Mouse (Mus musculus): Measurements from ENCODE around the gene Il1a.

Il1a gene

DNA sequence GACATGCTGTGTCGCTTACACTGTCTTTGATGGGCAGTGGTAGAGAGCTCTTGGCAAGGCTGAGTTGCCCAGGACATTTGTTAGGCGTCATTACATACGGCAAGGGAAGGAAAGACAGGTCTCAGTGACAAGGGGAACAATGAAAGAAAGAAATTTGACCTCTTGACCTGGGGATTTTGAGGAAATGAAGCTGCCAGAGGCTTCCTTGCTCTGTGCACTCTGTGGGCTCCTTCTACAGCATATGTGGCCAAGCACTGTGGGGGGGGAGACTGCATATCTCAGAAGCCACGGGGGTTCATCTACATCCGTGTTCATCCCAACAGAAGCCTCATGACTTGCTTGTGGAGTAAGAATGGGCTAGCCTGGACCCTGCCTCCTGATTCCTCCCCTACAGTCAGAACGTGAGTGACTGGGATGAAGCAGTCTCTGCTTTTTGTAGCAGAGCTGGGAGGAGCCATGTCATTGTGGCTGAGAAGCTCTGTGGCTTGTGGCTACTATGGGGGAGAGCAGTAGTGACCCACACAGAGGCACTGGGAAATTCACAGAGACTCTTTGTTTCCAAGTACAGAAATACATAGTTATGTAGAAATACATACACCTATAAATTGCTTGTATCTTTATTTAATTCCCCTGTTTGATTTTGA is 48.5 kb downstream of the Il1a start:
- no peak for DNase-seq

DNA sequence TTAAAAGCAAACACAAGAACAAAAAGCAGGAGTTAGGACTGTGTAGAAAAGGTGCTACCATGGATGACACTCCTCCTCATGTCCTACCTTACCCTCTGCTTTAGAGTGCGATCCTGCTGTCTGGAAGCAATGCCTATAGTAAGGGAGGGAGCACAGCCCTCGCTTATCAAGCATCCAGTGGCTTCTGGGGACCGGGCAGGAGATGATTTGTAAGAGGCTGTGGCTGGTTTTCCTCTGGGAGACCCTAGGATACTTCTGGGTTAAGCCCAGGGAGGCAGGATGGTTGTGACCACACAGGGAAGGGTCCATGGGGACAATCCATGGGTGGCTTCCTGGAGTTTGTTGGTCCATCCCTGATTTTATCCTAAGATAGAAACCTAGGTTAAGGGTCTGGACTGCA is 49.1 kb downstream of the Il1a start:
- no peak for DNase-seq

DNA sequence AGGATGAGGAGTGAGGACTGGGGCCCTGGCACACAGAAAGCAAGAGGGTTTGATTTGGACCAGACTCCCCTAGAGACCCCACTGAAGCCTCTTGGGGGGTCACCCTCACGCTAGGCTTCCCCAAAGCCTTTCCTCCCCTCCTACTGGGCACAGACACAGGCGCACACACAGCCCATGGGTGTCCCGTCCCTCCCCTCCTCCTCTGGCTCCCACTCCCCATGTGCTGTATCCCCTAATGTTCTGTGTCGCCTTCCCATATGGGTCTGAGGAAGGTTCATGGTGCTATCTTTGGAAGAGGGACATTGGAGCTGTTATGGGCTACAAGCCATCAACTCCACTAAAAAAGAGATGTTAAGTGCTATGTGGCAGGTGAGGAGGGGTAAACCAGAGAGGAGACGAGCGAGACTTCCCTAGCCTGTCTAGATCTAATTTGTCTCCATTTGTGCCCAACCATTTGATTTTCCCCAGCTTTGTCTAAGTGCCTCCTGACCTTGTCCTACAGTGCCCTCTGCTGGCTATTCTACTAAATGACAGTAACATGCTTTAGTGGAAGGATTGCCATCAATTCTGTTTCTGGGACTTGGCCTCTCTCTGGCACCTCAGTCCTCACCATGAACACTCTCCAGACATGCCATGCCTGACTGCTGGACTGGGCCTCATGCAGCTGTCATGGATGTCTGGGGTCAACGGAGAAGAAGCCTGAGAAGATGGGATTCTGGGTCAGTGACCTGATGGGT is 51.1 kb downstream of the Il1a start:
- peak; percentile 75 for DNase-seq

DNA sequence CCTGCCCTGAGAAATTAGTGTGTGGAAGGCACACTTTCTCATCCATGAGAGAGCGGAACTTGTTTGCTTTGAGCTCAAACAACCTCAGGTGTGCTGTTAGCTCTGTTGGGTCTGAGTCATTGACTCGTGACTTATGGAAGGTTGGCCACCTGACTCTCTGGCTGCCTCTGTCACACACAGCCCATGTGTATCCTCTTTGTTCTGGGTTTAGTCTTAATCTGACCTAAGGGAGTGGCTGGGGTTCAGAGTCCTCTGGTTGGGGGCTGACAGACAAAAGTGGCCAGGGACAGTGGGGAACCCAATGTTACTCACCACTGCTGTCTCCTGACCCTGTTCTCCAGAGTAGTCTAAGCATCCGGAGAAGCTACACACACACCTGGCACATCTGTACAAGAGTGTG is 51.7 kb downstream of the Il1a start:
- no peak for DNase-seq

DNA sequence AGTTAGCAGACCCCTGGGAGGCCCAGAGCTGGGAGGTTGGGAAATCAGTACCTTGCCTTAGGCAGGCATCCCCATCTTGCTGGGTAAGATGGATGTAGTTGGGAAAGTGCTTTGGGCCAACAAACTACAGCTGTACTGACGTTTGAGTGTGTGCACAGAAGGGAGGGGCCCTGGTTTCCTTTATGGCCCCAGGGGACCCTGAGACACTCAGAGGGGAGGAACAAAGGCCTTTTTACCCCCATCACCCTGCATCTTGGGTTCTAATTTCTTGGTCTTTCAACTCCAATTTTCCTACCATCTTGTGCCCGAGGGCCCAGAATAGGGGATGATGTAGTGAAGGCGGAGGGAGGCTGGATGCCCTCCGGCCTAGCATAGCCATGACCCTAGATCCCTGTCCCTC is 53.8 kb downstream of the Il1a start:
- no peak for DNase-seq

DNA sequence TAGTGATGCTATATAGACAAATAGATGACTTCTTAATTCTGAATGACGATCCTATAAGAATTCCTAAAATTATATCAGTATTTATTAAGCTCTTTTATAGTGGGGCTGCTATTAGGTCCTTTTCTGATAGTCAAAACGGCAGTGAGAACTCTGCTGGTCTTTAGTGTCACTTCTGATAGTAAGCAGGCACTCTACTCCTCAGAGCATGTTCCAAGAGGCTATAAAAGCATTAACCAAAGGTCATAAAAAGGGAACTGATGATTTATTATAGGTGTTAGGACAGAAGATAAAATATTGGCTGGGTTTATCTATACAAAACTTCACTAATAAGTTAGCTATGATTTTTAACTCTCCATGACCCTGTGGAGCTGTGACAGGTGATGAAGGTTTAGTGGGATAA is 55.7 kb downstream of the Il1a start:
- no peak for DNase-seq

DNA sequence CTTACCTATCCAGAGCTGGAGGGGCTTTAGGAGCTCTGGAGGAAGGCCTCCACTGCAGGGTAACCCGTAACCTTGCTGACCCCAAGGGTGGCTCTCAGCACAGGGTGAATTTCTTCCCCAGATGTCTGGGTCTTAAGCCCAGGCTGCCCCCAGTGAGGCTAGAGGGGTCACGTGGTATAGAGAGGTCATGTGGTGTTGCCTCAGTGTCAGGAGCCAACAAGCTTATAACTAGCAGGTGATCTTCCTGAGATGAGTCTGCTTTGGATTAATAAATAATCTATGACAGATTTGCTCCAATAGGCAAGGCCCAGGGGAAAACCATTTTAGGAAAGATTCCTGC is 56.2 kb downstream of the Il1a start:
- DNase-seq, result no peak

DNA sequence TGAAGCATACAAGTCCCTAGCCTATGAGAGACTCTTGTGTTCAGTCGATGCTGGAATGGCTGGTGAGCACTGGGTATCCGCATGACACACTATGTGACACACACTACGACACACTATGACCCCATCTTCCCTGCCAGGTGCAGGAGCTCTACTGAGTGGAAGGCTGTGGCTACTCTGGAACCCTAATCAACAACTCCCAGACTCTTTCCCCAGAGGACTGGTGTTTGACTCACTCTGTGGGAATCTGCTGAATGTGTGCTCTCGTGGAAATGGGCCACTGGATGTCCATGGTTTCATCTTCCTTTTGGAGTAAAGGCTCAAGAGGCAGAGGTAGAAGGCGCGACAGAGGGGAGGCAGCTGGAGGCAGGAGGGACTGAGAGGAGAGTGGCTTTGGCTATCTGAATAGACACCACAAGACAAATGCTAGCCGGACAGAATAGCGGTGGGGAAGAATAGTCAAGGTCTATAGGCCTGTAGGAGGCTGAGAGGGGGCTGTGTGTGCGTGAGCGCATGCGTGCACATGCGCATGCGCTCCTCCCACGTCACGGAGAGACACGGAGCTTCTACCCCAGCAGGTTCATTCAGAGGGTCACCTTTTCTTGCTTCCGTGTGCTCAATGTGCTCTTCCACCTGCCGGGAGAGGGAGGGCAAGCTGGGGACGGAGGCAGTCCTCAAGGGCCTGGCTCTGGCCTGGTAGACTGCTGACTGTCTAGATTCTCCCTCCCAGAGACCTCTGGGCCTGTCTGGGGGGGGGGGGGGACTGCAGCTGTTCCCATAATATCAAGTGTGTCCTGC is 56.7 kb downstream of the Il1a start:
- no peak for DNase-seq

All from right cerebral cortex, adult 18-20 months (tissue).